Mouse (Mus musculus) mesoderm, embryonic 11.5 days (tissue): ENCODE results near the gene Ntng1.

ENCODE experiments used
- DNase-seq: peaks from one replicate; pipeline ENCODE4 v3.0.0-alpha.2; 2012; ENCODE audit warnings: low read depth, low spot score

Gene Ntng1

GRCm38 (mm10) chr3:109923788-109924187 is 220.0 kb downstream of the Ntng1 start:
- no peak for DNase-seq

- no peak for DNase-seq
Observed at GRCm38 (mm10) chr3:109918996-109919395, 224.8 kb downstream of the Ntng1 start.

GRCm38 (mm10) chr3:109917926-109918694 is 225.7 kb downstream of the Ntng1 start:
- no peak for DNase-seq

- DNase-seq: no peak
Observed at GRCm38 (mm10) chr3:109917077-109917476, 226.7 kb downstream of the Ntng1 start.

- DNase-seq: no peak
Observed at GRCm38 (mm10) chr3:109914226-109914625, 229.6 kb downstream of the Ntng1 start.

- peak; percentile 78 for DNase-seq
Observed at GRCm38 (mm10) chr3:109890600-109890999, 253.2 kb downstream of the Ntng1 start.

- DNase-seq: no peak
Observed at GRCm38 (mm10) chr3:109885672-109886071, 258.1 kb downstream of the Ntng1 start.

GRCm38 (mm10) chr3:109879061-109879460 is 264.8 kb downstream of the Ntng1 start:
- no peak for DNase-seq

- DNase-seq: no peak
Observed at GRCm38 (mm10) chr3:109871986-109872385, 271.8 kb downstream of the Ntng1 start.

GRCm38 (mm10) chr3:109858276-109858675 is 285.5 kb downstream of the Ntng1 start:
- no peak for DNase-seq

GRCm38 (mm10) chr3:109854449-109855155 is 289.2 kb downstream of the Ntng1 start:
- DNase-seq: no peak

- no peak for DNase-seq
Observed at GRCm38 (mm10) chr3:109846660-109847059, 297.2 kb downstream of the Ntng1 start.

GRCm38 (mm10) chr3:109825806-109826205 is 318.0 kb downstream of the Ntng1 start:
- no peak for DNase-seq

- DNase-seq: no peak
Observed at GRCm38 (mm10) chr3:109822803-109823474, 320.9 kb downstream of the Ntng1 start.

- DNase-seq: no peak
Observed at GRCm38 (mm10) chr3:109818821-109819685, 324.8 kb downstream of the Ntng1 start.

GRCm38 (mm10) chr3:109809065-109809464 is 334.7 kb downstream of the Ntng1 start:
- no peak for DNase-seq

- DNase-seq: peak; percentile 12
Observed at GRCm38 (mm10) chr3:109807211-109807934, 336.4 kb downstream of the Ntng1 start.

GRCm38 (mm10) chr3:109804145-109804544 is 339.7 kb downstream of the Ntng1 start:
- no peak for DNase-seq

- no peak for DNase-seq
Observed at GRCm38 (mm10) chr3:109803616-109804015, 340.2 kb downstream of the Ntng1 start.

GRCm38 (mm10) chr3:109797354-109797753 is 346.5 kb downstream of the Ntng1 start:
- no peak for DNase-seq

GRCm38 (mm10) chr3:109783231-109783630 is 360.6 kb downstream of the Ntng1 start:
- peak; percentile 34 for DNase-seq
